Mouse (Mus musculus) midbrain, embryonic 15.5 days (tissue): ENCODE measurements around the gene Gm4631. TPM values are rescaled to one million over a fixed set of nuclear protein-coding genes. Genes with fewer than 3 reads are reported as not detected.
"Not testable (repeated sequence)": the region's sequence is repeated elsewhere in the genome, so short reads cannot be mapped to it uniquely, and the experiment has no call there.

ENCODE experiments used
- ATAC-seq: fragments of 200-750 bp; cut with Nextera tagmentation; replicated peaks from 2 replicates; pipeline ENCODE4 v1.8.0; 2017; ENCODE audit warnings: moderate TSS enrichment
- H3K27ac ChIP-seq: fragments of 300-500 bp; sonication (generic); 2 replicates; pipeline ENCODE4 v1.5.1; 2015; ENCODE audit warnings: mild to moderate bottlenecking, inconsistent platforms
- H3K27me3 ChIP-seq: fragments of 300-500 bp; sonication (generic); replicated peaks from 2 replicates; pipeline ENCODE4 v1.6.1; 2015; ENCODE audit warnings: inconsistent platforms
- H3K36me3 ChIP-seq: fragments of 300-500 bp; sonication (generic); replicated peaks from 2 replicates; pipeline ENCODE4 v1.6.1; 2015; ENCODE audit warnings: inconsistent platforms
- H3K4me1 ChIP-seq: fragments of 300-500 bp; sonication (generic); 2 replicates; pipeline ENCODE4 v1.6.1; 2015; ENCODE audit warnings: inconsistent platforms
- H3K4me2 ChIP-seq: fragments of 300-500 bp; sonication (generic); 2 replicates; pipeline ENCODE4 v1.6.1; 2015; ENCODE audit warnings: inconsistent platforms, mild to moderate bottlenecking, moderate library complexity
- H3K4me3 ChIP-seq: fragments of 300-500 bp; sonication (generic); 2 replicates; pipeline ENCODE4 v1.5.1; 2015; ENCODE audit warnings: mild to moderate bottlenecking, inconsistent platforms
- H3K9ac ChIP-seq: fragments of 300-500 bp; sonication (generic); 2 replicates; pipeline ENCODE4 v1.6.1; 2015; ENCODE audit warnings: mild to moderate bottlenecking, inconsistent platforms
- H3K9me3 ChIP-seq: fragments of 300-500 bp; sonication (generic); 2 replicates; pipeline ENCODE4 v1.6.1; 2016; ENCODE audit warnings: inconsistent platforms
- WGBS: fragments of 180-500 bp; shearing (Covaris S2); methylation state at CpG from one replicate; pipeline ENCODE4 v1.1.7; 2015; ENCODE audit warnings: mixed read lengths; 5-methylcytosine and 5-hydroxymethylcytosine counted together
- polyA plus RNA-seq: library from polyadenylated mRNA; unstranded; fragments of >200 nt; fragmentation: Nextera tagmentation; extraction: Ambion mirVana; gene quantifications from 2 replicates; pipeline ENCODE4 v1.2.1, GENCODE M21; 2015

Gene Gm4631
- polyA plus RNA-seq, result 16.9 and 19.0 TPM in 2 replicates

GRCm38 (mm10) chr2:175338097-175338496, at the start of gene Gm4631:
Gene Gm4631, minus strand, starts transcription at chr2:175338197.
- not testable (repeated sequence) for ATAC-seq

GRCm38 (mm10) chr2:175372136-175372535, 34.1 kb upstream of the Gm4631 start, which contains the start of gene Zfp968:
Gene Zfp968, plus strand, starts transcription at chr2:175372436.
- H3K27me3 ChIP-seq, H3K9ac ChIP-seq, H3K36me3 ChIP-seq, H3K4me1 ChIP-seq, H3K4me3 ChIP-seq, H3K9me3 ChIP-seq, H3K4me2 ChIP-seq, H3K27ac ChIP-seq, ATAC-seq: not testable (repeated sequence)
- no CpG with 5 or more reads among the region's 6 CpGs for WGBS

More at GRCm38 (mm10) chr2:175338097-175338496, at the start of gene Gm4631:
- H3K9ac ChIP-seq, H3K27me3 ChIP-seq, H3K27ac ChIP-seq, H3K36me3 ChIP-seq, H3K4me2 ChIP-seq, H3K9me3 ChIP-seq, H3K4me3 ChIP-seq, H3K4me1 ChIP-seq: not testable (repeated sequence)
- WGBS, result no CpG with 5 or more reads among the region's 8 CpGs

GRCm38 (mm10) chr2:175274825-175275224, 63.2 kb downstream of the Gm4631 start, which contains the start of gene Gm14440:
Gene Gm14440, plus strand, starts transcription at chr2:175275125.
- not testable (repeated sequence) for H3K9me3 ChIP-seq, H3K27ac ChIP-seq, H3K9ac ChIP-seq, ATAC-seq, H3K4me1 ChIP-seq, H3K4me2 ChIP-seq, H3K27me3 ChIP-seq, H3K36me3 ChIP-seq, H3K4me3 ChIP-seq
- no CpG with 5 or more reads among the region's 6 CpGs for WGBS

Other genes starting within 250 kb of the Gm4631 start
- 6.0 and 7.3 TPM in 2 replicates for gene Gm14399, start 196.2 kb downstream of the Gm4631 start, polyA plus RNA-seq
- gene Gm14443, start 162.3 kb downstream of the Gm4631 start, polyA plus RNA-seq, result 1.0 and 1.5 TPM in 2 replicates
- 9.6 and 12.0 TPM in 2 replicates for gene Gm14391, start 131.3 kb downstream of the Gm4631 start, polyA plus RNA-seq
- gene Gm14440, start 63.1 kb downstream of the Gm4631 start, polyA plus RNA-seq, result 1.8 and 2.0 TPM in 2 replicates
- 3.9 and 4.6 TPM in 2 replicates for gene Zfp968, start 34.2 kb upstream of the Gm4631 start, polyA plus RNA-seq
- gene Gm4724, start 97.6 kb upstream of the Gm4631 start, polyA plus RNA-seq, result 7.2 and 19.0 TPM in 2 replicates
- 5.5 and 8.1 TPM in 2 replicates for gene Zfp965, start 131.8 kb upstream of the Gm4631 start, polyA plus RNA-seq